Mouse (Mus musculus): ENCODE data around the gene A430078G23Rik. TPM values are rescaled to one million over a fixed set of nuclear protein-coding genes. Genes with fewer than 3 reads are reported as not detected.

Gene A430078G23Rik
- polyA plus RNA-seq, 1 experiment, result 0.84 TPM

- no peak for DNase-seq (ENCODE audit: low read depth)
Observed at GRCm38 (mm10) chr8:3348142-3348823, 4.9 kb upstream of the A430078G23Rik start.

DNA sequence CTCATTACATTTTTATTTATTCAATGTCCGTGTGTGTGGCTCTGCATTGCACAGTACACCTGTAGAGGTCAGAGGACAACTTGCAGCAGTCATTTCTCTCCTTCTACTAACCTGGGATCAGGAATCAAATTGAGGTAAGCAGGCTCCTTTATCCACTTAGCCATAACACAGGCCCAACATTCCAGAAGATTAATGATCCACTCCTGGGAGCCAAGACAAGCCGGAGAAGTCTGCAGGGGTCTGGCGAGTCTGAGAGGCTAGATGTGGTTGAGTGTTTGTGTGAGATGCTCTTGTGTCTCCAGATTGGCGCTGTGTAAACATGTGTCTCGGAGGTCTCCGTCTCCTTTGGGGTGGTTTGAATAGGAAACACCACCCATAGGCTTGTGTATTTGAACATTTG is 2.5 kb upstream of the A430078G23Rik start:
- no peak for DNase-seq (ENCODE audit: low read depth)

DNA sequence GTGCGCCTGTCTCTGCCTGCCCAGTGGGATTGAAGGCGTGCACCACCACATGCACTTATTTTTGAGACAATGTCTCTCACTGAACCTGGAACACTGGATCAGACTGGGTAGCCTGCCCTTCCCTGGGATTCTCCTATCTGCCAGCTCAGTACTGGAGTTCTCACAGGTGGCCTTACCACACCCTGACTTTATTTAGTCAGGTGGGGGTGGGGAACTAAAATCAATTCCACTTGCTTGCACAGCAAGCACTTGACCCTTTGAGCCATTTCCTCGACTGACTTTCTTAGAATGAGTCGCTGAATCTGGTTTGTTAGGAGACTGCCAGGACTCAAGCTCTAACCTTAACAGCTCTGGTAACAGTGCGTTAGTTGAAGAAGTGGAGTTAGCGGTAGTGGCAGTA is 500 bp upstream of the A430078G23Rik start:
- no peak for DNase-seq (ENCODE audit: low read depth)

DNA sequence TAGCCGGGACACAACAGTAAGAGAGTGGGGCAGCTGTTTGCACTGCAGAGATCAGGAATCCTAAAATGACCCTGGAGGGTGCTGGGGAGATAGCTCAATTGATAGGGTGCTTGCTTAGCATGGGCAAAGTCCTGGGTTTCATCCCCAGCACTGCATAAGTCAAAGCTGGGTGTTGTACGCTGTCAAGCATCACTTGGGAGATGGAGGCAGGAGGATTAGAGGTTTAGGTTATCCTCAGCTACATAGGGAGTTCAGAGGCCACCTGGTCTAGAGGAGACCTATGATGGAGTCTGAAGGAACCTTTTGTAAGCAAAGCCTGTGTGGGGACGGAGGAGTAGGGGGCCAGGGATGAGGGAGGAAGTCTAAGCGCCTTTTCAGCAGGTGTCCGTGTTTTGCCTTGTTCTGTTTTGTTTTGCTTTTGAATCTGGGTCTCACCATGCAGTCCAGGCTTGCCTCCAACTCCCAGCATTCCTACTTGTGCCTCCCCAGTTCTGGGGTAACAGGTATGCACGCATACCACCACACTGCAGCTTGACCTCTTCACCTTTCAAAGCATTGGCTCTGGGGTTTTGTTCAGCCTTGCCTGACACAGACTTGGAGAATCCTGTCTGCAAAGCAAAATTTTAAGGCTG is 712 bp downstream of the A430078G23Rik start:
- DNase-seq (ENCODE audit: low read depth), result no peak

GRCm38 (mm10) chr8:3354443-3354812 is 1.2 kb downstream of the A430078G23Rik start:
- DNase-seq (ENCODE audit: low read depth), result no peak

DNA sequence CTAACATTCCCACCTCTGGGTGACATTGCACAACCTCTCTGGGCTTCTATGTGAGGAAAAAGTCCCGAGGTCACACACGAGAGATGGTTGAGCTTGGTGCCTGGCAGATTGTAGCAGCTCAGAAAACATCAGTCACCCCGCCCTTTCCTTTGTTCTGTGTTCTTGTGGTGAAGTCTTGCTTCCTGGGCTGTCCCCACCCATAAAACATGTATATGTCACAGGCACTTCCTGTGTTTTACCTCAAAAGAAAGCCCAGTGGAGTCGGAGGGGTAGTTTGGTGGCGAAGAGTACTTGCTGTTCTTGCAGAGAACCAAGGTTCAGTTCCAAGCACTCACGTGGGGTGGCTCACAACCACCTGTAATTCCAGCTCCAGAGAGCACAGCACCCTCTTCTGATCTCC is 2.4 kb downstream of the A430078G23Rik start:
- DNase-seq (ENCODE audit: low read depth), result no peak

GRCm38 (mm10) chr8:3358060-3358459 is 4.8 kb downstream of the A430078G23Rik start:
- no peak for DNase-seq (ENCODE audit: low read depth)

DNA sequence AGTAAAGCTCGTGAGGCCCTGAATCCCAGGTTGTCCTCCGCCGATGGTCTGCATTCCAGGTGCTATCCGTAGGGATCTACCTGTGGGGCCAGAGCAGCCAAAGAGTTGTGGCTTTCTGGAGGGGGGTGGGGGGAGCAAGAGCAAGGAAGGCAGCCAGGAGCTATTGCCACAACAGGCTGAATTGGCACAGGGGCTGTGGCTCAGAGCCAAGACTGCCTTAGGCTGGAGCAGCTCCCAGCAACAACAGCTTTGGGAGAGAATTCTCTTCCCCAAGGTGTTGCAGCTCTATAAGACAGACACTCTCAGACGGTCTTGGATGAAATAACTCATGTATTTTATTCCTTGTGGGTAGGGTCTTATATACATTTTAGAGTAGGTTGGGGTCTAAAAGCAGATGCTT is 13.9 kb downstream of the A430078G23Rik start:
- no peak for DNase-seq (ENCODE audit: low read depth)

DNA sequence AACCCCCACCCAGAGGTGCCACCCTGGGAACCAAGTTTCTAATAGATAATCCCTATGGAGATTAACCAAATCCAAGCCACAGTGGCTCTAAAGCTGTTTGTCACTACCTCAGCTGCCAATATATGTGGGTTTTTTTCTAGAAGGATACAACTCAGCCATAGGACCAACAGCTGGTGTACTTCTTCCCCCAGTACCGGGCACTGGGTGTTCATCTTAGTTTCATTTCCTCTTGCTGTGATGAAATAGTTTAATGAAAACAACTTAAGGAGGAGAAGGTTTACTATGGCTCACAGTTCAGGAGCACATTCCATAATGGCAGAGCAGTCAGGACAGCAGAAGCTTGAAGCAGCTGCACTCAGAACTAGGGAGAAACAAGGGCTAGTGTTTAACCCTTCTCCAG is 14.9 kb downstream of the A430078G23Rik start:
- DNase-seq (ENCODE audit: low read depth), result no peak

DNA sequence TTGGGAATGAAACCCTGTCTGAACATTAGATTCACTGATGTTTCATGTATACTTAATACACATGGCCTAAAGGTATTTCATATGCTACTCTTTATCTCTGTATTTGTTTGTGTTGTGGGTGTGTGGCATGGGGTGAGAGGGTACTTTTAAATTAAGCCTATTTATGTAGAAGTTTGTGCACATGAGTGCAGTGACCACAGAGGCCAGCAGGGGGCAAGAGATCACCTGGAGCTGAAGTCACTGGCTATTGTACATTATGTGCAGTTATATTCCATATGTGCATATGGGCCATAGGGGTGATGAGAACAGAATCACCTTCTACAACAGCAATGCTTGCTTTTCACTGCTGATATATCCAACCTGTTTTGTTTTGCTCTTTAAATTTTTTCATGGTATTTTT is 22.5 kb downstream of the A430078G23Rik start:
- DNase-seq (ENCODE audit: low read depth), result no peak

DNA sequence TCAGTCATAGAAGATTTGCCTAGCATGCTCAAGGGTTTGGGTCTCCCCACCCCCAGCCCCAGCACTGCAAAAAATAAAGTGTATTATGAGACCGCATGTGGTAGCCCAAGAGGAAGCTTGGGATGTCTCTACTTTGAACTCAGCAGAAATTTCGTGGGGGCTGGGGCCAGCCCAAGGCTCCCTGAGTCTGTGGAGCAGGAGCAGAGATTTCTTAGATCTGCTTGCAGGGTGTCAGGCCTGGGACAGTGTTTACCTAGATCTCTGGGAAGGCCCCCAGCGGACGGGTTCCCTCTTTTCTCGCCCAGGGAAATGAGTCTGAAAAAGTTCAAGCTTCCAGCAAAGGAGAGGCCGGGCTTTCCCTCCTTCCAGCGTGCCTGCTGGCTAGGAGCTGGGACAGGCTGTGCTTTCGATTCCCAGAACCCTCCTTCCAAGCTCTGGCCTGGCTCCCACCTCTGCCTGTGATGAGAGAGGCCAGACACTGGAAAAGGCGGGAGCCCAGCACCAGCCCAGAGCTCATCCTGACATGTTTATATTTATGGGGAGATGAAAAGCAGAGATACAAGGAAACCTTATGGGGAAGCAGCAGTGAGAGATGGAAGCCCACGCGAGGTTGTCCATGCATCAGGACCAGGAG is 23.5 kb downstream of the A430078G23Rik start:
- DNase-seq (ENCODE audit: low read depth), result no peak

DNA sequence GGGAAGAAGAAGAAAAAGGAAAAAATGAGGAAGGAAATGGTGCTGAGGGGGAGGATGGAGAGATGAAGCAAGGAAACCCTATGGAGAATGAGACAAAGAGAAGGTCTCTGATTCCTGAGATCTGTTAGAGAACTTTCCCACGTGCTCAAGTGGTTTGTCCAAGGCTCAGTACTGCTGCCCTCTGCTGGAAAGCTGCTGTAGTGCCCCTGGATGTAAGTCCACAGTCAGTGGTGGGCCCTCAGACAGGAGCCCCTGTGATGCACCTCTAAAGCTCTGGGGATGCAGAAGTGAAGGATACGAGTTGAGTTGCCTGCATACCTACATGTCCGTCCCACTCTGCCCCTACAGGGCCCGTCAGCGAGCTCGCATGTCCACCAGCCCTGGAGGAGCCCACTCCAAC is 34.1 kb downstream of the A430078G23Rik start:
- DNase-seq (ENCODE audit: low read depth), result no peak

DNA sequence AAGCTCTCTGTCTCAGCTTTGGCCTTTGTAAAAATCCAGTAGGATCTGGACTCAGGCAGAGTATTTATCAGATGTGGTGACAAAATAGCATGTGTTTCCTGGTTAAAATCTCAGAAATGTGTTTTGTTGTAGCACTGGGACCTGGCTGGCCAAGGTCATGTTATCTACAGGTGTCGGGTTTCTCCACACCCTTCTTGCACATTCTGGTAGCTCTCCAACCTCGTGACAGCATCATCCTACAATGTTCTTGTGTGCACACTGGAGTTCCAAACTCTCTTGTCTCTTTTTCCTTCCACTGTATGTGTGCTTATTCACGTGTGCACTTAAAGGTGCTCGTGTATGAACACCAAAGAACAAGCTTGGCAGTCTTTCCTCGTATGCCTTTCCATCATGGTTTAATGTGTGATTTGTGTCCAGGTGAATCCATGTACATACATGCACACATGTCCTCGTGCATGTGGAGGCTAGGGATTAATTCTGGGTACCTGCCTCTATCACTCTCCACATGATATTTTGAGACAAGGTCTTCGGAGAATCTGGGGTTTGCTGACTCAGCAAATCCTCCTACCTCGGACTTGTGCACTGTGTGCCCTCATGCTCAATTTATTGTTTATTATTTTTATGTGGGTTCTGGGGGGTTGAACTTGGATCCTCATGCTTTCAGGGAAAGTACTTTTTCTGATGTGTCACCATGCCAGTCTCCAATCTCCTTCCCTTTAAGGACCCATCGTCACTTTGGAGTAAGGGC is 35.5 kb downstream of the A430078G23Rik start:
- no peak for DNase-seq (ENCODE audit: low read depth)

- no peak for DNase-seq (ENCODE audit: low read depth)
Observed at GRCm38 (mm10) chr8:3389506-3389905, 36.3 kb downstream of the A430078G23Rik start.

GRCm38 (mm10) chr8:3392293-3392692 is 39.1 kb downstream of the A430078G23Rik start:
- DNase-seq (ENCODE audit: low read depth), result no peak

GRCm38 (mm10) chr8:3392771-3393710 is 39.8 kb downstream of the A430078G23Rik start, which contains the start of gene Arhgef18:
TSS of gene Arhgef18 (plus strand) at chr8:3393006.
- DNase-seq (ENCODE audit: low read depth), result no peak

DNA sequence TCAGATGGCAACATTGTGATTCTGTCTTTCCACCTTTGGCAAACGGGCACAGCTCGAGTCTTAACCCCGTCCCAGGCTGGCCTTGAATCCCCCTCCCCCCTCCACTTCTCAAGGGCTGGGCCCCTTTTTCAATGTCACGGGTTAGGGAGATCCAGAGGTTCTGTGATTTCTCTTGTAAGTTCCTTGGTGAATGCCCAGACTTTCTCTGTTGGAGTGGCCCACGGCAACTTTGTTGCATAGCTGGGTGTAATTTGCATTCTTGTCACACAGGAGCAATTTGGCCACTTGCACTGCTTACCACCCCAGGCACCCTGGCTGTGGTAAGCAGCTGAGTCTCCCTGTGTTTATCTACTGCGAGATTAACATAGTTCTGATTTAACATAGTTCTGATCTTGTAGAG is 41.4 kb downstream of the A430078G23Rik start:
- DNase-seq (ENCODE audit: low read depth), result no peak

GRCm38 (mm10) chr8:3395246-3395645 is 42.0 kb downstream of the A430078G23Rik start:
- DNase-seq (ENCODE audit: low read depth), result no peak

DNA sequence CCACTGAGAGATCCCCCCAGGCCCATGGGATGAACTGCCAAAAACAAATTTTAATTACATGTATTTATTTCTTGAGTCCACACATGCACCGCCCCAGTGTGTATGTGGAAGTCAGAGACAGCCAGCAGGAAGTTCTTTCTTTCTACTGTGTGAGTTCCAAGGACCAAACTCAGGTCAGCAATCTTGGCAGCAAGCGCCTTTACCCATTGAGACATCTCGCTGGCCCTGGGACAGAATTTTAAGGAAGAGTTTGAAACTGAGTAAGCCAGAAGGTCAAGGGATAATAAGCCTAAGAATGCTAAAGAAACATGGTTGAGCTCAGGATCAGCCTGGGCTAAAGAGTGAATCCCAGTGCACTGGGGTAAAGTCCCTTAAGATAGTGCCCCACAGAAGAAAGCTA is 44.4 kb downstream of the A430078G23Rik start:
- no peak for DNase-seq (ENCODE audit: low read depth)

DNA sequence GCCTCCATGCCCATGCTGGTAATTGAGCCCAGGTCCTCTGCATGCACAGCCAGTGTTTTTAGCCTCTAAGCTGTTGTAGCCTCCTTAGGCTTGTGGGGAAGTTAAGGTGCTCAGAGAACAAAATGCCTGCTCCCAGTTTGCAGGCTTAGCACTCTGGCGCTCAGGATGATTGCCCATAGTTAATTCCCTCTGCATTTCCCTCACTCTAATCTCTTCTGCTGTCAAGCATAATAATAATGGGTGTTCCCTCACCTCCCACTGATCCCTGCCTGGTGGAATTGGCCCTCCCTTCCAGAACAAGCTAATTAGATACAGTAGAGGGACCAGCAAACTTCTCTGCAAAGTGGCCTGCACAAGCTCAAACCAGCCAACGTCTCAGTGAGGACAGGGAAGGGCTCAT is 47.3 kb downstream of the A430078G23Rik start:
- DNase-seq (ENCODE audit: low read depth), result no peak

DNA sequence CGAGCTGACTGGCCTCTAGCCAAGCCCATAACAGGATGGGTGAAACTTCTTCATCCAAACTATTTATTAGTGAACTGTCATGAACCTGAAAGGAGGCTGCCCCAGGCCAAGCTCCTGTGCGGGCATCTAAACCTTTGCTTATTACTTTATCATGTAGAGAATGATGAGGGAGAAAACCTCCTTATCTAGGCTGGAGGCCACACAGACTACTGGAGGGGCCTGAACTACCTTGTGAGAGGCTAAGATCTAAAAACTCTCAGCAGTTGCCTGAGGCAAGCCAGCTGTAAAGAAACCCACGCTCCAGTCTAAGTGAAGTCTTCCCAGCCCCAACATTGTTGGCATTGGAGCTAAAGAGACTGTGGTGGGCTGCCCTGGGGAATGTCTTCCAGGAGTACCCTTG is 54.2 kb downstream of the A430078G23Rik start:
- DNase-seq (ENCODE audit: low read depth), result no peak
